Mouse (Mus musculus) liver, embryonic 14.5 days (tissue): ENCODE data around the gene Amigo2.

Experiments used
- CTCF ChIP-seq: IDR thresholded peaks from 2 replicates; pipeline ENCODE4 v1.5.1; 2016; ENCODE audit warnings: antibody characterized with exemption, low read depth, control low read depth
- EP300 ChIP-seq: IDR thresholded peaks from 2 replicates; pipeline ENCODE4 v1.6.1; 2016; ENCODE audit warnings: antibody characterized with exemption, low read depth

DNA sequence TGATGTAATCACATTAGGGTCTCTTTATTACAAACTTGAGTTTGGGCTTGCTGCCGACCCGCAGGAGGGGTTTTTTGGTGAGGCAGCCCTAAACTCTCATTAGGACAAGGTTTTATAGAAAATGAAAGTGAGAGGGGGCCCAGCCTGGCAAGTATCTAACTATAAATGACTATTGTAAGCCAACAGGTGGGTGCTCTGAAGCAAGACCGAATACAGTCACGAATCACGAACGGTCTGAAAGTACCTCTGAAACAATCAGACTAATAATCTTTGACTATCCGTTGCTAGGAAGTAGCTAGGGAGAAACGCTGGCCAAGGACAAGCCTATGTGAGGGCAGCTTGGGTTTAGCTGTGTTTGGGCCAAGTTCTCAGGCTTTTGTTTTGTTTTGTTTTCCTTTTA, 12.2 kb upstream of the Amigo2 start:
- TF ChIP-seq EP300 = no peak
- no peak for TF ChIP-seq CTCF
